Mouse (Mus musculus): Measurements from ENCODE around the gene Mrpl1.

Gene Mrpl1

DNA sequence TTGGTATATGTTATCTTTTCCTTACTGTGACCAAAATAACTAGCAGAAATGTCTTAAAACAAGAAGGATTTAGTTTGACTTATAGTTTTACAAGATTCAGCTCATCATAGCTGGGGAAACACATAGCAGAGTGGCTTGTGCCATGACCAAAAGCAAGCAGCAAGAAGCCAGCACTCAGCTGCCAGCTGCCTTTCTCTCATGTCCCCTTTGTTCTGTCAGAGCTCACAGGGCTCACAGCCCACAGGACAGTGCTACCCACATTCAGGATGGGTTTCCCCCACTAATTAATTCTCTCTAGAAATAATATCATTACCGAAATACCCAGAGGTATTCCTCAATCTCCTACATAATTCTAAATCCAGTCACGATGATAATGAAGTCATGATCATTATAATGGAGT is 1.8 kb upstream of the Mrpl1 start:
- no peak for DNase-seq (ENCODE audit: low spot score in 2 of 2)

GRCm38 (mm10) chr5:96208543-96208942 is 750 bp upstream of the Mrpl1 start:
- peak; percentile 22 to 47 for DNase-seq (ENCODE audit: low spot score in 2 of 2)

- peak; percentile 89 to 92 for DNase-seq (ENCODE audit: low spot score in 2 of 2)
Measured at GRCm38 (mm10) chr5:96209916-96210583, 757 bp downstream of the Mrpl1 start.

DNA sequence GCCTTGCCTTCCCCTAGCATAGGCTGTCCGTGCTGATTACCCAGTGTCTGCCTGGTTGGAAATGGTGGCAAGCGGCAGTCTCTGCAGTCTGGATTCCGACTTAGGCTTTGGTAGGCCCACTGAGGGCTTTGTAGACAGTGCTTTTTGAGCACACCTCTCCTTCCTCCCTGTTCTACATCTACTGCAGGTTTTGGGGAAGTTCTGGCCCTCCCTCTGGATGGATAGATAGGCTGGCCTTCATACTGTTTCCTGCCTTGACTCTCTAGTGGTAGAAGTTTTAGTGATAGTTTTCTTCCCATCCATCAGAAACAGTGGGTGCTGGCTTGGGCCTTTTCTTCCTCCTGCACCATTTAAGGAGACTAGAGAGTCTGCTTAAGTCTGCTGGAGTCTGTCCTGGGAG is 9.4 kb downstream of the Mrpl1 start:
- DNase-seq (ENCODE audit: low spot score in 2 of 2), result no peak

DNA sequence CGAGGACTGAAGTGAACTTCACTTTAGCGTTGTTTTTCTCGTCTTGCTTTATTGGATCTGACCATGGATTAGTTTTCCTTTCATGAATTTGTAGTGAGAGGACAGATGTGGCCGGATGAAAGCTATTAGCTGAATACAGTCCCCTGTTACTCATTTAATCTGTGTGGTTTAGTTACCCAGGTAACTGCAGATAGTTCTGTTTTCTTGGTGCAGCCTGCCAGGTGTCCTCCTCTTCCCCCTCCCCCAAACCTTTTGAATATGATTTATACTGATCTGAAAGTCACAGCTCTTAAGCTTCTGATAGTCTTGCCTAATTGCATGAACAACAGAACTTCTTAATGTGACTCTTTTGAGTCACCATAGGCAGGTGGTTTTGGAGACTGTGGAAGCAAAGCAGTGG is 10.2 kb downstream of the Mrpl1 start:
- no peak for DNase-seq (ENCODE audit: low spot score in 2 of 2)

GRCm38 (mm10) chr5:96221298-96221697 is 12.0 kb downstream of the Mrpl1 start:
- no peak for DNase-seq (ENCODE audit: low spot score in 2 of 2)

DNA sequence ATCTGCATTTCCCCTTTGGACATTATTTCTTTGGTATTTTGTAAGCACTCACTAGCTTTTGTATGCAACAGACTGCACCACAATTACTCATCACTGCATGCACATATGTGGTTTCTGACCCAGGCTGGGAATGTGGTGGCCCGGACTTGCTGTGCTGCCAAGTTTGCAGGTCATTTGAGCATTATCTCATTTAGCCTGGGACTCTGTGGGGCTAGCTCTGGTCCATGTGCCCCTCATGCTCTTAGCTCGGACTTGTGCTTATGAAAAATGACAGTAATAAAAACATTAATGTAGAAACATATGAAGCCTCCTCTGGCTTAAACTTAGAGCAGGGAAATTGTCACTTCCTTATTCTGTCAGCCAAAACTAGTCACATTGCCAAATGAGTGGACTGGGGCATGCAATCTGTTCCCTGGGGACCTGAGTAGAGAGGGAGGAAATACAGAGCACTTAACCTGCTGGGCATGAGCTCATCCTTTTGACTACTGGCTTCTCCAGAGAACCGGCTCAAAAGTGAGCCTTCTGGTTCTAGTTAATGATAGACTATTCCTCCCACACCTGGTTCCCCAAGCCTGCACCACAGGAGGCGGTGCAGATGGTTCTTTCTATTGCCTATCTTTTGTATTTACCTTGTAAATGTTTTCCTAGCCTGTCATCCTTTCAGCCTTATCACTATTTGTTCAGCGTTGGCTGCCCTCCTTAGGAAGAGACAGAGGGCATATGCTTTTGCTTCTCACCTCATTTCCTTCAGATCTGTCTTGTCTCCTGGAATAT is 12.7 kb downstream of the Mrpl1 start:
- DNase-seq (ENCODE audit: low spot score in 2 of 2), result no peak

- DNase-seq (ENCODE audit: low spot score in 2 of 2), result no peak
Measured at GRCm38 (mm10) chr5:96222964-96223363, 13.7 kb downstream of the Mrpl1 start.

DNA sequence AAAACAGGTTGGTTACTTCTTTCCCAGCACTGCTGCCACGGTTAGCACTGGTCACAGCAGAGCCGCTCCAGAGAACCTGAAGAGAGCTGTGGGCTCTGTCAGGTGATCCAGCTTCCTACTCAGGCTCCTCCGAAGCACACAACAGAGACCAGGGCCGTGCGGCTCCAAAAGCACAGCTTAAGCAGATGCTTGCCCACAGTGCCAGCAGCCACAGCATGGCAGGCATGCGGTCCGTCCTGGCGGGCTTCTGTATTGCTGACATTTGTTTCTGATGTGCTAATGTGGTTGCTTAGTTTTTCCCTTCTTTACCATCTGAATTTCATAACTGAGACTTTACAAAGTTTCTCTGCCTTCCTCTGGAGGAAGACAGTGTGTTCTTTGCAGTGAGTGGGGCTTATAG is 17.2 kb downstream of the Mrpl1 start:
- no peak for DNase-seq (ENCODE audit: low spot score in 2 of 2)

GRCm38 (mm10) chr5:96228967-96229366 is 19.7 kb downstream of the Mrpl1 start:
- DNase-seq (ENCODE audit: low spot score in 2 of 2), result no peak

- DNase-seq (ENCODE audit: low spot score in 2 of 2), result peak in 1 of 2 experiments; percentile 8
Measured at GRCm38 (mm10) chr5:96238797-96239196, 29.5 kb downstream of the Mrpl1 start.

DNA sequence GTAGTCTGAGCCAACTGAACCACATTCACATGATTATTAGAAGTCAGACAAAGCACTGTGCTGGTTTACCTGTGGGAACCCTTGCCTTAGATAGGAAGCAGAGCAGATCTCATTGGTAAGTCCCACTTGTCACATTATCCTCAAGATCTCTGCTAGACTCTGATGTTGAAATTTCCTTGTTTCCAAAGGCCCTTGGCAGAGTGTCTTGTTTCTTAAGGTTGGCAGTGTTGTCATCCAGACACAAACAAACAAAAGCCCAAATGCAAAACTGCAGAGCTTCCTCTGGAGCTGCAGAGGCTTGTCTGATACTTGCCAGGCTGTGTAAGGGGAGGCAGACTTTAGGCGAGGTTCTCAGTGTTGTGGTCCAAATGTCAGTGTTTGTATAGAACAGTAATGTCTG is 31.6 kb downstream of the Mrpl1 start:
- DNase-seq (ENCODE audit: low spot score in 2 of 2), result no peak

DNA sequence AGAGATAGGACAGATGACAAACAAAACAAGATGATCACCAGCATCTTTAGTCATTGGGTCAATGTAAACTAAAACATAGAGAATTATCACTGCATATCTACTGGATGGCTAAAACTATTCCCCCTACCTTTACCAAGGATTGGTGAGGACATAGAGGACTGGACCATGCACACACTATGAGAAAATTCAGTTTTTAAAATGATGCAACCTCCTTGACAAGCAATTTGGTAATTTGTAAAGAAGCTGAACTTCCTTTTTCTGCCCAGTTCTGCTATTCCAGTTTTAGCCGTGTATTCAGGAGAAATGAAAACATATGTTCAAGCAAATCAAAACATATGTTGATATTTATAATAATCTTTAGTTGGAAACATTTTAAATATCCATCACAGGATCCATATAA is 35.2 kb downstream of the Mrpl1 start:
- no peak for DNase-seq (ENCODE audit: low spot score in 2 of 2)

- no peak for DNase-seq (ENCODE audit: low spot score in 2 of 2)
Measured at GRCm38 (mm10) chr5:96253995-96254394, 44.7 kb downstream of the Mrpl1 start.

DNA sequence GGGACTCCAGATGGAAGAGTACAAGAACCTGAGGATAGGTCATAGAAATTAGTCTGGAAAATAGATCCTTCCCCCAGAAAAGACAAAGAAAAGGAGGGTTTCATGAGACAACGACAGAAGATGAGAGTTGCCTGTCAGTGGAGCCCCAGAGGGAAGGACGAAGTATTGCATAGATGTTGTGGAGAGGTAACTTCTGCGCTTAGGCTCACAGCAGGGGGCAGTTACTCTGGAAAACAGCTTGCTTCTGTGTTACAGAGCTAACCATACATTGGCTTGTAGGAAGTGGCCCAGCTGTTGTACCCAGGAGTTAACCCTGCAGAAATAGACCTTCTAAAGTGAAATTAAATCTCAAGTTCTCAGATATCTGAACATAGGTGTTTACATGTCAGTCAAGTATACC is 45.9 kb downstream of the Mrpl1 start:
- no peak for DNase-seq (ENCODE audit: low spot score in 2 of 2)

DNA sequence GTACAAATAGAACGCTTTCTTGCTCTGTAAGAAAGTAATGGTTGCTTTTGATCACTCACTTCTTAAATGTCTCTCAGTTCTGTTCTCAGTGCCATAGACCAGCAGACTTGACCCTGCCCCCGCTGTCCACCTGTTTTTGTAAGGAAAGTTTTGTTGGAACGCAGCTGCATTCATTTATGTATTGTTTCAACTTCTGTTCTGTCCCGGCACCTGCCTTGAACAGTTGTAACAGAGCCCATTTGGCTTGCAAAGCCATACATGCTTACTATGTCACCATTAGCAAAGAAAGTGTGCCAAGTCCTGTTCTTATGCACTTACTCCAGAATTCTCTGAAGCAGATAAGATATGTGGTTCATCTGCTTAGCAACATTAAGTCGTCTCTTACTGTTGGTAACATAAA is 48.9 kb downstream of the Mrpl1 start:
- DNase-seq (ENCODE audit: low spot score in 2 of 2), result no peak

- peak in 1 of 2 experiments; percentile 40 for DNase-seq (ENCODE audit: low spot score in 2 of 2)
Measured at GRCm38 (mm10) chr5:96267017-96267702, 57.9 kb downstream of the Mrpl1 start.

DNA sequence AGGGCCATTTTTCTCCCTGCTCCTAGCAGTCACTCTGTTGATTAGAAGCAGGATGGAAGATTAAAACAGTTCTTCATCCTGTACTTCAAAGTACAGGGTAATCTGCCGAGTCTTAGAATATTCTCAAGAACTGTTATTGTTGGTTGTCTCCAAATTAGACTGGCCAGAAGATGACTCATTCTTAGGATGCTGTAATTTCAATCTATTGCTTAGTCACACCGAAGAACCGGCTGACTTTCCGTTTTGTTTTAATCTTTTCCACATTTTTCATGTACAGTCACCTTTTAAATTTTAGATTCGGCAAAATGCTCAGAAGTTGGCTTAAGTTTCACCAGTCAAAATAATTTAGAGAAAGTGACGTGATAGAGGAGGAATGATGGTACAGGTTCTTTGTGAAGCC is 61.8 kb downstream of the Mrpl1 start:
- no peak for DNase-seq (ENCODE audit: low spot score in 2 of 2)

GRCm38 (mm10) chr5:96305786-96306185 is 96.5 kb downstream of the Mrpl1 start:
- DNase-seq (ENCODE audit: low spot score in 2 of 2), result no peak

DNA sequence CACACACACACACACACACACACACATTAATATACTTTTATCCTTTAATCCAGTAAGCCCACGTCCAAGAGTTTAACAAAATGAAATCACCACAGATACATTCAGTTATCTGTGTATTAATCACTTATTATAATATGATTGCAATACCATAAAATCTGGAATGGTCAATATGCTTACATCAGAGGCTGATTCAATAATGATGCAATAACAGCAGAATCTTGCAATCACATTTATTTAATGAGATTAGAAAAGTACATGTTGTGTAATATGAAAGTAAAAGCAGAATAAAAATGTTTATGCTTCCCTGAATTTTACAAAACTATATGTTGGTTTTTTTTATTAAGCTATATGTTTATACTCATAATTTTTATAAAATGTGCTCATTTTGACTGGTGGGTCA is 97.0 kb downstream of the Mrpl1 start:
- DNase-seq (ENCODE audit: low spot score in 2 of 2), result no peak

- DNase-seq (ENCODE audit: low spot score in 2 of 2), result no peak
Measured at GRCm38 (mm10) chr5:96306826-96307225, 97.5 kb downstream of the Mrpl1 start.

GRCm38 (mm10) chr5:96308086-96308485 is 98.8 kb downstream of the Mrpl1 start:
- DNase-seq (ENCODE audit: low spot score in 2 of 2), result no peak

GRCm38 (mm10) chr5:96308645-96309044 is 99.4 kb downstream of the Mrpl1 start:
- DNase-seq (ENCODE audit: low spot score in 2 of 2), result no peak
